15 mouse cellular contexts compared by ENCODE assay signal in genomic region chr3:154526610-154527009, GRCm38 (mm10).
DNase-seq lines count a peak whose midpoint lies in the region; ATAC-seq and TF ChIP-seq lines count a peak whose summit lies in the region.
"Had no signal": no experiment of that assay in that cellular context is flagged by ENCODE, and none has a peak within 500 bp of the region (broad histone marks: within the 10 kb centered on the region; RNA-seq: fewer than 3 reads in every experiment).

No protein-coding gene starts in this region.

- H3K4me1 ChIP-seq in heart, embryonic 12.5 days (replicated peaks): peaks cover 4% of the 10 kb centered on the region
- H3K4me1 ChIP-seq in liver, postnatal 0 days (ENCODE audit: insufficient read depth): no peaks in the 10 kb centered on the region
- no peaks in the 10 kb centered on the region for H3K4me1 ChIP-seq in ES-E14 (ENCODE audit: control insufficient read depth in 2 of 2, insufficient read depth in 2 of 2, low read length in 2 of 2, poor library complexity in 1 of 2)
- H3K4me1 ChIP-seq in embryonic facial prominence, embryonic 10.5 days: peaks cover 14% of the 10 kb centered on the region
- H3K4me1 ChIP-seq: forebrain, embryonic 15.5 days; liver, embryonic 12.5 days had no signal

- WGBS in heart, embryonic 12.5 days: 18% methylated on average over 6 of the region's 6 CpGs
- WGBS in liver, postnatal 0 days (ENCODE audit: insufficient replicate concordance): 32% methylated on average over 6 of the region's 6 CpGs
- 33% methylated on average over 6 of the region's 6 CpGs for WGBS in embryonic facial prominence, embryonic 10.5 days

- H3K9me3 ChIP-seq in heart, embryonic 12.5 days (replicated peaks): no peaks in the 10 kb centered on the region
- H3K9me3 ChIP-seq in liver, postnatal 0 days (ENCODE audit: low read length): no peaks in the 10 kb centered on the region
- H3K9me3 ChIP-seq in ES-E14 (ENCODE audit: control insufficient read depth, insufficient read depth, low read depth, low read length): no peaks in the 10 kb centered on the region
- H3K9me3 ChIP-seq in embryonic facial prominence, embryonic 10.5 days: no peaks in the 10 kb centered on the region
- H3K9me3 ChIP-seq: forebrain, embryonic 15.5 days; heart, embryonic 13.5 days; liver, embryonic 12.5 days had no signal

- H3K36me3 ChIP-seq in heart, embryonic 12.5 days: no peaks in the 10 kb centered on the region
- no peaks in the 10 kb centered on the region for H3K36me3 ChIP-seq in liver, postnatal 0 days (replicated peaks; ENCODE audit: insufficient read depth, low read length)
- no peaks in the 10 kb centered on the region for H3K36me3 ChIP-seq in ES-E14 (ENCODE audit: control insufficient read depth, insufficient read depth, low read length, poor library complexity, severe bottlenecking)
- no peaks in the 10 kb centered on the region for H3K36me3 ChIP-seq in embryonic facial prominence, embryonic 10.5 days (replicated peaks)
- H3K36me3 ChIP-seq: forebrain, embryonic 15.5 days; heart, embryonic 13.5 days; liver, embryonic 12.5 days had no signal

- peak; percentile 7 for DNase-seq in heart, postnatal 4 days
- no peak for DNase-seq in liver, postnatal 0 days
- DNase-seq in liver: no peak
- DNase-seq in ES-E14 (ENCODE audit: low read depth, low spot score): no peak
- DNase-seq in embryonic facial prominence, embryonic 10.5 days (ENCODE audit: low spot score): peak; percentile 37
- DNase-seq: cerebellum, adult 18-20 months; gastrocnemius, postnatal 25 days had no signal

- TF ChIP-seq CTCF in liver, postnatal 0 days (IDR thresholded peaks at IDR 0.05; ENCODE audit: low read depth): peak; percentile 13; the same call in 1 of the 2 replicates

- in situ Hi-C loops in ES-E14 (cut with MboI; ENCODE audit: low sequenced_read_pairs in 2 of 2, unreplicated experiment in 2 of 2): no loop called here

- TF ChIP-seq EP300 in liver, postnatal 0 days (IDR thresholded peaks at IDR 0.05; ENCODE audit: low read depth): no peak

- H3K27ac ChIP-seq in heart, embryonic 12.5 days (ENCODE audit: poor library complexity, severe bottlenecking): no peak overlapping the region
- no peak overlapping the region for H3K27ac ChIP-seq in liver, postnatal 0 days (ENCODE audit: low read depth)
- no peak overlapping the region for H3K27ac ChIP-seq in ES-E14 (ENCODE audit: insufficient read depth, low read depth, low read length, poor library complexity, severe bottlenecking)
- H3K27ac ChIP-seq in embryonic facial prominence, embryonic 10.5 days (replicated peaks): no peak overlapping the region
- H3K27ac ChIP-seq: forebrain, embryonic 15.5 days; heart, embryonic 13.5 days; liver, embryonic 12.5 days had no signal

- no peak overlapping the region for H3K9ac ChIP-seq in heart, embryonic 12.5 days
- no peak overlapping the region for H3K9ac ChIP-seq in liver, postnatal 0 days (replicated peaks)
- H3K9ac ChIP-seq in ES-E14 (ENCODE audit: insufficient read depth, low read depth, low read length, poor library complexity, severe bottlenecking): no peak overlapping the region
- H3K9ac ChIP-seq: forebrain, embryonic 15.5 days; heart, embryonic 13.5 days; liver, embryonic 12.5 days had no signal

- H3K4me2 ChIP-seq in heart, embryonic 12.5 days: no peak overlapping the region
- H3K4me2 ChIP-seq in liver, postnatal 0 days (ENCODE audit: low read depth, low read length): no peak overlapping the region
- H3K4me2 ChIP-seq: forebrain, embryonic 15.5 days; heart, embryonic 13.5 days; liver, embryonic 12.5 days had no signal

- 0 out of 2 replicates have a peak, but pooled peaks cover 7% of the 10 kb centered on the region for H3K27me3 ChIP-seq in heart, embryonic 12.5 days (replicated peaks)
- no peaks in the 10 kb centered on the region for H3K27me3 ChIP-seq in liver, postnatal 0 days (ENCODE audit: insufficient read depth, low read length)
- H3K27me3 ChIP-seq in embryonic facial prominence, embryonic 10.5 days (replicated peaks; ENCODE audit: low read depth, poor library complexity, severe bottlenecking): 0 out of 2 replicates have a peak, but pooled peaks cover 4% of the 10 kb centered on the region
- H3K27me3 ChIP-seq: forebrain, embryonic 15.5 days; liver, embryonic 12.5 days had no signal

- H3K4me3 ChIP-seq in heart, embryonic 12.5 days: no peak overlapping the region
- no peak overlapping the region for H3K4me3 ChIP-seq in liver, postnatal 0 days (ENCODE audit: low read depth, low read length)
- no peak overlapping the region for H3K4me3 ChIP-seq in ES-E14 (ENCODE audit: insufficient read depth in 1 of 2, low read depth in 1 of 2, low read length in 2 of 2, poor library complexity in 1 of 2, severe bottlenecking in 1 of 2)
- H3K4me3 ChIP-seq in embryonic facial prominence, embryonic 10.5 days: no peak overlapping the region
- H3K4me3 ChIP-seq: forebrain, embryonic 15.5 days; heart, embryonic 13.5 days; liver, embryonic 12.5 days; myocyte had no signal

- no peak for ATAC-seq in heart, embryonic 12.5 days (ENCODE audit: insufficient number of reproducible peaks, low FRiP score)
- no peak for ATAC-seq in liver, postnatal 0 days
- no peak for ATAC-seq in CD4-positive, CD25-positive, alpha-beta regulatory T cell, adult 4 months
- ATAC-seq in megakaryocyte, adult 5-6 weeks (ENCODE audit: poor library complexity, severe bottlenecking): no peak
- ATAC-seq: forebrain, embryonic 15.5 days; hindbrain, embryonic 16.5 days; liver, embryonic 12.5 days had no signal

TF ChIP-seq in ES-E14, 5 proteins besides CTCF, POLR2A, EP300 and RAD21:
- TF ChIP-seq ZC3H11A (IDR thresholded peaks at IDR 0.05; ENCODE audit: borderline replicate concordance, low read depth, low read length) (peak; percentile 43; the same call in 1 of the 2 replicates), HCFC1 (IDR thresholded peaks at IDR 0.05; ENCODE audit: borderline replicate concordance, insufficient read depth, low read length) (no peak), ZNF384 (IDR thresholded peaks at IDR 0.05; ENCODE audit: low read depth, low read length) (no peak)

Comparison
In these comparisons a context has a peak if more than half of its experiments do, and no peak if none do; other contexts are left out.
1. DNase-seq: peak in heart, postnatal 4 days (single experiment) and embryonic facial prominence, embryonic 10.5 days (single experiment); none in liver, postnatal 0 days (single experiment), liver (single experiment) and ES-E14 (single experiment).